Mouse (Mus musculus) limb, embryonic 13.5 days (tissue): ENCODE results near the gene Xylt1. TPM values are rescaled to one million over a fixed set of nuclear protein-coding genes. Genes with fewer than 3 reads are reported as not detected.
A peak's percentile ranks its signal among the peaks of the same experiment; 100 is the strongest.

Experiments
- ATAC-seq: fragments of 200-750 bp; cut with Nextera tagmentation; 2 replicates; pipeline ENCODE4 v1.8.0; 2017; ENCODE audit warnings: low read depth, moderate number of reproducible peaks, moderate TSS enrichment; ENCODE audit not compliant: low FRiP score
- H3K27ac ChIP-seq: fragments of 300-500 bp; sonication (generic); 2 replicates; pipeline ENCODE4 v1.5.1; 2015; ENCODE audit warnings: inconsistent platforms, mild to moderate bottlenecking, moderate library complexity
- H3K27me3 ChIP-seq: fragments of 300-500 bp; sonication (generic); 2 replicates; pipeline ENCODE4 v1.6.1; 2015; ENCODE audit warnings: mild to moderate bottlenecking, inconsistent platforms
- H3K36me3 ChIP-seq: fragments of 300-500 bp; sonication (generic); 2 replicates; pipeline ENCODE4 v1.6.1; 2015; ENCODE audit warnings: inconsistent platforms, mild to moderate bottlenecking, moderate library complexity
- H3K4me1 ChIP-seq: fragments of 300-500 bp; sonication (generic); 2 replicates; pipeline ENCODE4 v1.6.1; 2015; ENCODE audit warnings: inconsistent platforms
- H3K4me2 ChIP-seq: fragments of 300-500 bp; sonication (generic); replicated peaks from 2 replicates; pipeline ENCODE4 v1.6.1; 2015; ENCODE audit warnings: inconsistent platforms, mild to moderate bottlenecking, moderate library complexity
- H3K4me3 ChIP-seq: fragments of 300-500 bp; sonication (generic); 2 replicates; pipeline ENCODE4 v1.5.1; 2015; ENCODE audit warnings: moderate library complexity, mild to moderate bottlenecking, inconsistent platforms
- H3K9ac ChIP-seq: fragments of 300-500 bp; sonication (generic); 2 replicates; pipeline ENCODE4 v1.6.1; 2015; ENCODE audit warnings: mild to moderate bottlenecking, inconsistent platforms
- H3K9me3 ChIP-seq: fragments of 300-500 bp; sonication (generic); 2 replicates; pipeline ENCODE4 v1.6.1; 2016; ENCODE audit warnings: inconsistent platforms
- WGBS: fragments of 180-500 bp; shearing (Covaris S2); methylation state at CpG from one replicate; pipeline ENCODE4 v1.1.7; 2015; 5-methylcytosine and 5-hydroxymethylcytosine counted together
- polyA plus RNA-seq: library from polyadenylated mRNA; unstranded; fragments of >200 nt; fragmentation: Nextera tagmentation; extraction: Ambion mirVana; gene quantifications from 2 replicates; pipeline ENCODE4 v1.2.1, GENCODE M21; 2015

Xylt1 gene
- polyA plus RNA-seq, 1 experiment from 2014 or later: 2.7 TPM

DNA sequence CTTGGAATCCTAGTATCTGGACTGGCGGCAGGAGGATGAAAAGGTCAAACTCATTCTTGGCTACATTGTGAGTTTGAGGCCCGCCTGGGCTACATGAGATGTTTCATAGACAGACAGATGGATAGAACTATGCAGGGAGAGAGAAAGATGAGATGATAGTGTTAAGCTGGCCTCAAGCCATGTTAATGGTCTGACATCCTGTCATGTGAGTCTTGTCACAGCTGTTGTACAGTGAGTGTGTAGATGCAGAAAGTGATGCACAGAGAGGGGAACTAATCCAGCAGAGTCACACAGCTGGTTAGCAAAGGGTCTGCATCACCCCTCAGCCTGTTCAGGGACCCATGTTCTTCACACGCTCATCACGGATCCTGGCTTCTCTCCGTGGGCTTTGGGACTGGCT lies 19.2 kb downstream of the Xylt1 start:
- H3K27ac ChIP-seq: no peak overlapping the region
- no peak overlapping the region for H3K4me3 ChIP-seq
- H3K27me3 ChIP-seq: no peaks in the 10 kb centered on the region
- no peak for ATAC-seq
- H3K9ac ChIP-seq: no peak overlapping the region
- H3K36me3 ChIP-seq: 0 out of 2 replicates have a peak, but pooled peaks cover 8% of the 10 kb centered on the region
- 92% methylated on average over 5 of the region's 5 CpGs for WGBS
- peaks cover 6% of the 10 kb centered on the region; the same call in 1 of the 2 replicates for H3K9me3 ChIP-seq
- no peaks in the 10 kb centered on the region for H3K4me1 ChIP-seq
- H3K4me2 ChIP-seq: no peak overlapping the region

DNA sequence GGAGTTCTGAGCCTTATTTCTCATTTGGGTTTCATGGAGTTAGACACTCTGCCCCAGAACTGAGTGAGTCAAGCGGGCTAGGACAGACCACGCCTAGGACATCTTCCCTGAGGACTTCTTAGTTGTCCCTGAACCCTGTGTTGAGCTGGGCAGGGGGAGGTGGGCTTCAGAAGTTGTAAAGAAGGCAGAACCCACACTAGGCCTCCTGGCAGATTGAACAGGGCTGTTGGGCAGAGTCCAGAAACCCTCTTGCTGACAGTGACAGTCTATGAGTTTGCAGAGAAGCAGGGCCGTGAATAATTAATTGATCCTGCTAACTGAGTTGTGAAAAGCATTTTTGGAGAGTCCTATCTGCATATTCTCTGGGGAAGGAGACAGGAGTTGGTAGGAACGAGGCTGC lies 20.8 kb downstream of the Xylt1 start:
- H3K36me3 ChIP-seq: 0 out of 2 replicates have a peak, but pooled peaks cover 8% of the 10 kb centered on the region
- no peak overlapping the region for H3K4me3 ChIP-seq
- H3K9me3 ChIP-seq: peaks cover 6% of the 10 kb centered on the region; the same call in 1 of the 2 replicates
- no peak for ATAC-seq
- H3K27me3 ChIP-seq: no peaks in the 10 kb centered on the region
- no peak overlapping the region for H3K9ac ChIP-seq
- no peak overlapping the region for H3K4me2 ChIP-seq
- no peak overlapping the region for H3K27ac ChIP-seq
- 84% methylated on average over 4 of the region's 4 CpGs for WGBS
- H3K4me1 ChIP-seq: no peaks in the 10 kb centered on the region

DNA sequence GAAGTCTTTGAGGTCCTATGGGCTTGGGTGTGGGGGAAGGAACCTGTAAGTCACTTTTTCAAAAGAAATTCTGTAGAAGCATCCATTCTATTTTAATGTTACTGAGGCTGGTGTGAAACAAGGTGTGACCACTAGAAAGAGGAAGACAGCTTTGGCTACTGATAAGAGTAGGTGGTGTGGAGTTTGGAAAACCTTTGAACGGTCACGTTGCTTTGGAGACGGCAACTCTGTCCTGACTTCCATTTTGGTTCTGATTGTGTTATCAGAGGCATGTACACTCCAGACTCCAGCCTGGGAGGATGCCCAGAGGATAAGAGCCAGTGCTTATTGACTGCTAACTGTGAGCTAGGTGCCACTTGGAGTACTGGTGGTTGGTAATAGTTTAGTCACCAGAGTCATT lies 25.6 kb downstream of the Xylt1 start:
- WGBS: 93% methylated on average over 3 of the region's 3 CpGs
- H3K4me1 ChIP-seq: no peaks in the 10 kb centered on the region
- H3K4me2 ChIP-seq: no peak overlapping the region
- H3K9ac ChIP-seq: no peak overlapping the region
- no peak for ATAC-seq
- no peak overlapping the region for H3K27ac ChIP-seq
- H3K9me3 ChIP-seq: no peaks in the 10 kb centered on the region
- no peak overlapping the region for H3K4me3 ChIP-seq
- H3K36me3 ChIP-seq: no peaks in the 10 kb centered on the region
- no peaks in the 10 kb centered on the region for H3K27me3 ChIP-seq

DNA sequence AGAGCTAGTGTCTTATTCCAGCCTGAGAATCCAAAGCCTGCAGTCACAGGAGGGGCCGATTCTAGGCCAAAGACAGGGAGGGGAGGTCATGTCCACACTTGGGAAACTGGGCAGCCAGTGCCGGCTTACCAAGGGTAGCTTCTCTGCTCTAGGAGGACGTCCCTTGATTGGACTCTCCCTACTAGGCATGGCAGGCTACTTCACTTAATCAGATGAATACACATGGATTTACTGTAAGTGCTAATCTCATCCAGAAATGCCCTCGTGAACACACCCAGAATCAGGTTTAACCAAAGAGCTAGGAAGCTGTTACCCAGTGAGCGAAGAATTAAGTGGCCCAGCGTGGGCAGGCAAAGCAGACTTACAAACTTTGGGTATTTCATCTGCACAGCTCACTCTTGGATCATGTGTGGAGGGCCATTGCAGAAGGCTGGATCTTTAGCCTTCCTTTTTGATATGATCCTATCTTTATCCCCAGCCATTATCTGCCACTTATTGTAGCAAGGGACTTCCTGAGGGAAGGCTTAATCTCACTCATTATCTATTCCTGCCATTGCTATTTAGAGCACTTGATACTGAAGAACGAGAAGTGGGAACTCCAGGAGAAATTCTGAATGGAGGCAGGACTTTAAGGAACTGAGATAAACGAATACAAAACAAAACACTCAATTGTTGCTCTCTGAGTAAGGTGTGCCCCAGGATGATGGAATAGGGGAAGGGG lies 28.6 kb downstream of the Xylt1 start:
- Histone ChIP-seq H3K9ac (no peak overlapping the region), H3K9me3 (no peaks in the 10 kb centered on the region), H3K4me2 (no peak overlapping the region), H3K27me3 (no peaks in the 10 kb centered on the region), H3K4me3 (no peak overlapping the region), H3K27ac (no peak overlapping the region), H3K36me3 (no peaks in the 10 kb centered on the region), H3K4me1 (peaks cover 15% of the 10 kb centered on the region)
- ATAC-seq: no peak
- 88% methylated on average over 8 of the region's 8 CpGs for whole genome bisulfite sequencing

DNA sequence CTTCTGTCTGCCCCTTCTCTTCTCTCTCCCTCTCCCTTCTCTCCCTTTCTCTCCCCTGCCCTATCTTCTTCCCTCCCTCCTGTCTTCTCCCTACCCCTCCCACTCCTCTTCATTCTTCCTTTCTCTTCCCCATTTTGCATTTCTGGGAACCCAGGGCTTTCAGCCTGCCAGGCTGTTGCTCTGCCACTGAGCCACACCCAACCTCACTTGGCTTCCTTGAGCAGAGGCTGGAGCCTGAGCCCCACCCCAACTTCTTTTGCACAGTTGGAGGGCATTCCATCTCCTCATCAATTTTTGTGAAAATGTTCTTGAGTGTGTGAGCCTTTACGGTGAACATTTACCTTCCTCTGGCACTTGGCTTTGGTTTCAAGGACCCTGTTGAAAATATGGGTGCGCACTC lies 31.1 kb downstream of the Xylt1 start:
- no peaks in the 10 kb centered on the region for H3K36me3 ChIP-seq
- no peak overlapping the region for H3K9ac ChIP-seq
- H3K27me3 ChIP-seq: no peaks in the 10 kb centered on the region
- peaks cover 23% of the 10 kb centered on the region for H3K4me1 ChIP-seq
- H3K27ac ChIP-seq: no peak overlapping the region
- no peak overlapping the region for H3K4me2 ChIP-seq
- WGBS: 72% methylated on average over 2 of the region's 2 CpGs
- ATAC-seq: no peak
- no peaks in the 10 kb centered on the region for H3K9me3 ChIP-seq
- no peak overlapping the region for H3K4me3 ChIP-seq

DNA sequence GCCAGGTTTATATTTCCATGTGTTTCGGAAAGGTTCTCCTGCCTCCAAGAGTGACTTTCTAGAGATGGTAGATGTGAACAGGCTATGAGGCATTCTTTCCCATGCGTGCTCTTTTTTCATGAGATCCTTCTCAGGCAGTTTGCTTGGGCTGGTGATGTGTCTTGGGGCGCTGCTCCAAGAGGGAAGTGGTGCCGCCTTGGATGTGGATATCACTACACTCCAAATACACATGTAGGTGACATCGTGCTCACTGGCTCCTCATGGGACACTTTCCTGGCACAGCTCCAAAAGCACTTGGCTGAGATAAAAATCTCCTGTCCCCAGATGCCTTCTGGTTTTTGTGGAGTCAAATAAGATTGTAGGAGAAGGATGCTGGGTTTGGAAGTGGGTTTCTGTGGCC lies 31.6 kb downstream of the Xylt1 start:
- Histone ChIP-seq H3K9ac (no peak overlapping the region), H3K36me3 (no peaks in the 10 kb centered on the region), H3K9me3 (no peaks in the 10 kb centered on the region), H3K27ac (no peak overlapping the region), H3K27me3 (no peaks in the 10 kb centered on the region), H3K4me1 (peaks cover 23% of the 10 kb centered on the region), H3K4me2 (no peak overlapping the region), H3K4me3 (no peak overlapping the region)
- ATAC-seq: no peak
- 70% methylated on average over 5 of the region's 5 CpGs for WGBS

DNA sequence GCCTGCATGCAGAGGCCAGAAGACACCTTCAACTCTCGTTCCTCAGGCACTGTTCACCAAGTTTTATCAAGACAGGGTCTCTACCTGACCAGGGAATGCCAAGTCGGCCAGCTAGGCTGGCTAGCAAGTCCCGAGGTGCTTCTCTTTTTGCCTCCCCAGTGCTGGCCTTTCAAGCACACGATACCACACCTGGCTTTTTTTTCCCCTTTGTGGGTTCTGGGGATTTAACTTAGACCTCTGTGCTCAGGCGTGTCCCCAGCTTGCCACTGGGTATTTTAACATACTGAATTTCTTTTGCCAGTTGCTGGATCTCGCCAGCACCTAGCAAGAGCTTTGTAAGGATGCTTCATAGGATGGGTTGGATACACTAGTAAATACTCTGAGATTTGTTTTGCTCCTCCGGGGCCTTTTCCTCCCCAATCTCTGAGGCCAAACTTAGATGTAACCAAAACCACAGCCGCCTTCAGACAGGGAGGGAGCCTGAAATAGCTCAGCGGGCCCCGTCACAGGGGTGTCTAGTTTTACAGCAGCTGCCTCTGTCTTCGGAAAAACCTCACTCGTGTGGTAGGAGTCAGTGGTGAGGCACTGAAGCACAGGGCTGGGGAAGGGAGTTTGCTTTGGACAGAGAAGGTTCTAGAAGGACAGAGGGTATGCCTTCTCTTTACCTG lies 33.7 kb downstream of the Xylt1 start:
- Histone ChIP-seq H3K36me3 (no peaks in the 10 kb centered on the region), H3K4me2 (no peak overlapping the region), H3K27ac (no peak overlapping the region), H3K4me3 (no peak overlapping the region), H3K4me1 (peaks cover 28% of the 10 kb centered on the region), H3K9ac (no peak overlapping the region), H3K27me3 (no peaks in the 10 kb centered on the region), H3K9me3 (no peaks in the 10 kb centered on the region)
- ATAC-seq: peak; percentile 52; the same call in 1 of the 2 replicates
- WGBS: 62% methylated on average over 12 of the region's 12 CpGs

DNA sequence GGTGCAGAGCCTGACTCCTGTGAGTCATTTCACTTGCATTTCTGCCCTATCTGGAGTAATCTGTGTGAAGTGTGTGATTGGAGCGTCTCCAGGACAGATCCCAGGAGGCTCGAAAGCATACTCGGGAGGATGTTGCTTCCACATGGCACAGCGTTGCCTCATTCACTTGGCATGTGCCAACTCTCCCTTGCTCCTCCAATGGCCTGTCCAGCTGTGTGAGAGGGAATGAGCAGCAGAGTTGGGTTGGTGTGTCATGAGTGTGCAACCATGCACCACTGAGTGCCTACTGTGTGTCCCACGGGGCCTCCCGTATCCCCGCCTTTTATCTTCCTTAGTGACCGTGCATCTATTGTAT lies 34.2 kb downstream of the Xylt1 start:
- no peaks in the 10 kb centered on the region for H3K27me3 ChIP-seq
- 86% methylated on average over 8 of the region's 8 CpGs for WGBS
- H3K27ac ChIP-seq: no peak overlapping the region
- no peaks in the 10 kb centered on the region for H3K9me3 ChIP-seq
- no peak overlapping the region for H3K9ac ChIP-seq
- no peak overlapping the region for H3K4me3 ChIP-seq
- H3K4me1 ChIP-seq: peaks cover 29% of the 10 kb centered on the region
- H3K36me3 ChIP-seq: no peaks in the 10 kb centered on the region
- ATAC-seq: 0 out of 2 replicates have a peak, but pooled peaks have one; percentile 13
- no peak overlapping the region for H3K4me2 ChIP-seq

DNA sequence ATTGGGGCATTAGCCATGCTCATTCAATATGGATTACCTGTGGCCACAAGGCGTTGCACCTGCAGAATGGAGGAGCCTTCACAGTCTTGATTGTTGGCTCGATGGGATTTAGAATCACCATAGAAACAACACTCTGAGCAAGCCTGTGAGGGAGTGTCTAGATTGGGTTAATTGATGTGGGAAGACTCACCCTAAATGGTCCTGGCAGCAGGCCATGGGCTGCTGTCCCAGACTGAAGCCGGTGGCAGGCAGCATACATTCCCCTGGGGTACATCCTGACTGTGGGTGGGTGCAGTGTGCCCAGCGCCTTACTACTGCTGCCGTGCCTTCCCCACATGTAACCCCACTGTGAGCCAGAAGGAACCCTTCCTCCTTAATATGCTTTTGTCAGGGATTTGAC lies 38.3 kb downstream of the Xylt1 start:
- no peak overlapping the region for H3K27ac ChIP-seq
- no peak overlapping the region for H3K4me2 ChIP-seq
- H3K36me3 ChIP-seq: no peaks in the 10 kb centered on the region
- no peak overlapping the region for H3K9ac ChIP-seq
- H3K4me1 ChIP-seq: peaks cover 37% of the 10 kb centered on the region
- WGBS: 72% methylated on average over 5 of the region's 5 CpGs
- H3K9me3 ChIP-seq: no peaks in the 10 kb centered on the region
- no peak overlapping the region for H3K4me3 ChIP-seq
- no peak for ATAC-seq
- no peaks in the 10 kb centered on the region for H3K27me3 ChIP-seq

DNA sequence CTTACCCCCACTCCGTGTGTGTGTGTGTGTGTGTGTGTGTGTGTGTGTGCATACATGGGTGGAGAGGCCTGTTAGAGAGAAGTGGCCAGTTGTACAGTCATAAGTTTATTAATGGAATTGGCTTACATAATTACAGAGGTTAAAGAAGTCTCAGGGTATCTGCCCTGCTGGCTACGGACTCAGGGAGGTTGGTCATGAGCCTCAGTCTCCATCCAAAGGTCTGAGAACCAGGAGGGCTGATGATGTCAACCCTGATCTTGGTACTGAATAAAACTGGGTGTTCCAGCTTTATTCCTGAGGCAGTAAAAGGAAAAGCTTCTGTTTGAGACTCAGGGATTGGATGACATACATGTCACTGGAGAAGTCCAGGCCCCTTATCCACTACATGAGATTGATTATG lies 39.1 kb downstream of the Xylt1 start:
- ATAC-seq: no peak
- H3K4me2 ChIP-seq: no peak overlapping the region
- 93% methylated on average over 2 of the region's 2 CpGs for WGBS
- no peak overlapping the region for H3K27ac ChIP-seq
- H3K9ac ChIP-seq: no peak overlapping the region
- peaks cover 29% of the 10 kb centered on the region for H3K4me1 ChIP-seq
- no peaks in the 10 kb centered on the region for H3K36me3 ChIP-seq
- H3K27me3 ChIP-seq: no peaks in the 10 kb centered on the region
- no peaks in the 10 kb centered on the region for H3K9me3 ChIP-seq
- H3K4me3 ChIP-seq: no peak overlapping the region

DNA sequence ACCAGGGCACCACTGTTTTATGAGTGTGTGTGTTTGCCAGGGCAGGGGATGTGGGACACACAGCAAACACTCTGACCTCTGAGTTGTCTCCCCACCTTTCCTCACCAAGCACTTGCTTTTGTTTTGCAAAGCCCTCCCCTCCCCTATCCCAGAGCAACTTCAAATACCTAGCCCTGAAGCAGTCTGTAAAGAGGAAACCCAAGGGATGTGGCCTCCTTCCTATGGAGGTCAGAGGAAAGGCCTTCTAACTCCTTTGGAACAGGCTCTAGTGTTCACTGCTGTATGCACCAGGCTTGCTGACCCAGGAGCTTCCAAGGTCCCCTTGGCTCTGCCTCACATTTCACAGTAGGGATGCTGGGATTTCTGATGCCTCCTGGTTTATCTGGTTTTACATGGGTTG lies 39.5 kb downstream of the Xylt1 start:
- peaks cover 26% of the 10 kb centered on the region for H3K4me1 ChIP-seq
- H3K4me2 ChIP-seq: no peak overlapping the region

DNA sequence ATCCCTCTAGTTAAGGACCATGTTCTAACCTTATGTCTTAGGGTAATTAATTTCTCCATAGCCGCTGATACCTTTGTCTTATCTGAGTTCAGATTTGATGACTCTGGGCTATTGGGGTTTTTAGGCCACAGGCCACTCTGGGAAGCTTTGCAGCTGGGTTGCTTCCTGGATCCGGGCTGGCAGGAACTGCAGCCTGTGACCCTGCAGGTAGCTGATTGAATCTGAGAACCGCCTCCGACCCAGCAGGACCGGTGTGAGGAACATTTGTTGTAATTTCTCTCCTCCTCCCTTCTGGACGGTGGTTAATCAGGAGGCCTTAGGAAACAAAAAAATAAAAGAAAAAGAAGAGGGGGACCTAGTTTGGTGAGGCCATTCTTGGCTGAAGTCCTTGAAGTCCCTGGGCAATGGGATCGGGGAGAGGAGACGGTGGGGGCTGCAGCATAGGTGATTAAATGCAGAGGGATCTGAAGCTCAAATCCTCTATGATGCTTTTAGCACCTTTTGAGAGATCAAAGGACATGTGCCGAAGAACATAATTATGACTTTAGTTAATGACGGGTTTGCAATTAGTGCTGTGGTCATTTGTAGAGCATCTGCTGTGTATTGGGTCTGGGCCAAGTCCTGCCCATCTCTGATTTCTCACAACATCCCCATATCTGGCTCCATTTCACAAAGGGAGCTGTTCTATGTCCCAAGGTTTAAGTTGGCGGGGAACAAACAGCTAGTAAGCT lies 40.2 kb downstream of the Xylt1 start:
- no peak overlapping the region for H3K9ac ChIP-seq
- no peak overlapping the region for H3K27ac ChIP-seq
- no peaks in the 10 kb centered on the region for H3K9me3 ChIP-seq
- H3K4me2 ChIP-seq: no peak overlapping the region
- 33% methylated on average over 11 of the region's 11 CpGs for WGBS
- peaks cover 26% of the 10 kb centered on the region for H3K4me1 ChIP-seq
- ATAC-seq: no peak
- H3K4me3 ChIP-seq: no peak overlapping the region
- H3K36me3 ChIP-seq: no peaks in the 10 kb centered on the region
- no peaks in the 10 kb centered on the region for H3K27me3 ChIP-seq

More for the DNA sequence above, 39.5 kb downstream of the Xylt1 start:
- H3K27ac ChIP-seq: no peak overlapping the region
- no peak overlapping the region for H3K9ac ChIP-seq
- no peak overlapping the region for H3K4me3 ChIP-seq
- no peaks in the 10 kb centered on the region for H3K36me3 ChIP-seq
- H3K9me3 ChIP-seq: no peaks in the 10 kb centered on the region
- H3K27me3 ChIP-seq: no peaks in the 10 kb centered on the region
- ATAC-seq: no peak
